Mouse (Mus musculus): ENCODE results near the gene Slc9a2.

The Slc9a2 gene

DNA sequence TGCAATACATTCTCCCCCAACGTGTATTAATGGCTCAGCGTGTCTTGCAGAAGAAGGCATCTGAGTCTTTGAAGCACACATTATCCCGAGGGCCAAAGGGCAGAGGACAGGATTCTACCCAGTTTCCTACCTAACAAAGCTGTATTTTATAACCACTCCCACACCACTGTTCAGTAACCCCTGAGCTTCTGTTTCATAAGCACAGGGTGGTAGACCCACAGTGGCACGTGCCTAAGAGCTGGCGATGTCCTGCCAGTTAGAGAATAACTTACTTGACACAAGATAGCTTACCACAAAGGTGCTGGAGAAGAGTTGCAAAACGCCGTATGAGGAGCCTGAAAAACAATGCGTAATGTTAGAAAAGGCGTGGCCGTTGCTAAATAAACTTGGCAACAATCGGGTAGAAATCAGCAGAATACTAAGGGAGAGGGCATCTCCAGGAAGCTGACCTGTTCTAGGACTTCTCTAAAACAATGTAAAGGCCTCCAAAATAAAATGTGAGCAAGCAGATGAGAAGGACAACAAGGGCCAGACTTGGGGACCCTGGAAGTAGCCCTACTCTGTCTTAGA lies 105.6 kb downstream of the Slc9a2 start:
- CTCF ChIA-PET, result no interaction called here

DNA sequence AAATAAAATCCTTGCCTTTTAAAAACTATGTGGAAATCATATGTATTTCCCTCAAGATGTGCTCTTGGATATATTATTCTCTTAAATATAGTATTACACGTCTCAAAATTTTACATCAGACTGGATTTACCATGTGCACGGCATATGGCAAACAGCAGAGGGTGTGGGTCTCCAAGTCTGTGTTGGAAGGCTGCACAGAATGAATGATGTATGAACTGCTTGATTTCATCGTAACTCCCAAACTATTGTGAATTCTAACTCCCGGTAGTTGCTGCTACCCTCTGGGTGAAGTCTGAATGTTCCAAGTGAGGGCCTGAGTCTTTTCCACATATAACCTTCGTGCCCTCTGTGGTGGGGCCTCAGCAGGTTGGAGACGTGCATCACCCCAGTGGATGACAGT lies 108.6 kb downstream of the Slc9a2 start:
- CTCF ChIA-PET, result interaction anchor here (0.5 kb wide), 1 partner anchor 1687 kb away, joined by 4 read pairs; no protein-coding TSS in a partner anchor

DNA sequence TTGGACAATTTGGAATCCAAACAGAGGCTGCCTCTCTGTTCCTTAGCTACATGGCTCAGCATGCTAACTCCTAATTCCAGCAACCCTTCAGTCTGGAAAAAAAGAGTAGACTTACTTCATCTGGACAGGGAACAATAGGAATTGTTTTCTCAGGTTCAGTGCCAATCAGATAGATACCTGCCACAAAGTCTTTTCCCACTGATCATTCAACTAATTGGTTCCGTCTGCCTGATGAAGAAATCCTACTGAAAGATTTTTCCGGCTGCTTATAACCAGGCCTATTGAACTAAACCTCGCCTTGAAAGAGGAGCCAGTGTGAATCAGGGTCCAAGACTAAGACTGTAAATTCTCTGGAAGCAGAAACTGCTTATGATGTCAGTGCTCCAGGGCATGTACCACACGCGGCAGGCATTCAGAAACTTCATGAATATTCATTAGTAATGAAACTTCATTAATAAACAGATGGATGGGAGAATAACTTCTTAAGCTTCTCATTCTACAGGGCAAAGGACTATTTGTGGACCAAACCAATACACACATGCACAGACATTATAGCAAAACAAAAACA lies 109.4 kb downstream of the Slc9a2 start:
- CTCF ChIA-PET, result interaction anchor here (0.5 kb wide), 1 partner anchor 1688 kb away, joined by 4 read pairs; no protein-coding TSS in a partner anchor

DNA sequence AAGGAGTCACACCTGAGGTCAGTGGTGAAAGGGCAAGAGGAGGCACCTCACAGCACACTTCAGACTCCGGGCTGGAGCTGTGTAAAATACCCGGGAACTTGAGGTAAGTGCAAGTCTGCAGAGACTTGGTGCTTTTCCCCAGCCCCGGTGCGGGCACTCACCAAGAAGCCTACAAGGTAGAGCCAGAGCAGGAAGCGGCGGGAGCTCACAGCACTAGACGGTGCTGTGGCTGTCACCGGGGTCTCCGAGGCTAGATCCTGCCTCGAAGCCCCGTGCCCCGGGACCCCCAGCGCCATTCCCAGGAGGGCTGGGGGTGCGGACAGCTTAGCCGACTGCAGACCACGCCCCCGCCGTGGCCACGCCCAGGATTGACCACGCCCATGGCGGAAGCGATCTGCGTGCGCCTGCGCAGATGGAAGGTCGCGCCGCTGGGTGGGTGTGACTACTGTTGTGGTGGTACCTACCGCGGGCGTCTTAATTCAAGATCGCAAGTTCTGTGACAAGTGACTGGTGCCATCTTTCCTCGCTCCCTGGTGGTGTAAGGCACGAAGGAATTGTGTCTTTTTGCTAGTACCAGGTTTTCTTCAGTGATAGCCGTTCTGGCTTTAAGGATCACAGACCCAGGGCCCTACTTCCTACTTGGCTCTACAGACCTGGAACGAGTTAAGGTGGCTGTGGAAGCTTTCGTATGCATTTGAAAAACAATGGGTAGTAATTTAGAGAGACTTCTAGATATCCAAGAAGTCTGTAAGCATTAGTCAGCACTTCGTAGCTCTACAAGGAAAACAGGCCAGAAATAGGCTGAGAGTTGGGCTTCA lies 110.2 kb downstream of the Slc9a2 start, which contains the start of gene Mfsd9:
Mfsd9 (minus strand) TSS at position 364 of the 818 bp plus-strand sequence.
- CTCF ChIA-PET, result no interaction called here

DNA sequence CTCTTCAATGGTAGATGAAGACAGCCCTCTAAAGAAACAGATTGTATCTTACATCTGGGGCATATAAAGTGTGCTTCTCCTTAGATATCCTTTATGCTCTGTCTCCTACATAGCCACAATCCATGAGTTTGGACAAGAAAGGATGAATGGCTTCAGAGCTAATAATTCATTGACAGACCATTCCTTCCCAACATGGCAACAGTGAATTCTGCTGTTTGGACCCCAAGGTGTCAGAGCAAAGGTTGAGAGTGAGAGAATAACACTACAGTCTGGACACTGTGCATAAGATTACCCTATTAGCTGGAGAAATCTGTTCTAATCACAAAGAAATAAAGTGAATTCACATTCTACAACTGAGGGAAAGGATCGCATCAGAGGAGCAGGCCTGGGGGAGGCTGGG lies 115.1 kb downstream of the Slc9a2 start:
- CTCF ChIA-PET, result no interaction called here

DNA sequence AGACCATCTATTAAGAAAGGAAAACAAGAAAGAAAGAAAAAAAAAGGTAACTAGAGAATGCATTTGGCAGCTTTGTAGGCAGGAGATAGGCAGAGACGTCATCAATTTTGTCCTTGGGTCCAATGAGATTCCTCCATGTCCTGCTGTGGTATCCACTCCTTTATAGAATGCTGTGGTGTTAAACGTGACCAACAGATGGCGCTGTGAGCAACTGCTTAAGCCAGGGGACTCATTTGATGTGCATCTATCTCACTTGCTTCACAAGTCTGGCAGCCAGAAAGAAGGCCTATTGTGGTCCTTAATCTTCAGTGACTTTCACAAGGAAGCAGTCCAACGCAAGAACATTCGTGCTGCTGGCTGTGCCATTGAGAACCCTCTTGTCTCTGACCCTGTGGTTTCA lies 117.0 kb downstream of the Slc9a2 start:
- CTCF ChIA-PET, result no interaction called here

DNA sequence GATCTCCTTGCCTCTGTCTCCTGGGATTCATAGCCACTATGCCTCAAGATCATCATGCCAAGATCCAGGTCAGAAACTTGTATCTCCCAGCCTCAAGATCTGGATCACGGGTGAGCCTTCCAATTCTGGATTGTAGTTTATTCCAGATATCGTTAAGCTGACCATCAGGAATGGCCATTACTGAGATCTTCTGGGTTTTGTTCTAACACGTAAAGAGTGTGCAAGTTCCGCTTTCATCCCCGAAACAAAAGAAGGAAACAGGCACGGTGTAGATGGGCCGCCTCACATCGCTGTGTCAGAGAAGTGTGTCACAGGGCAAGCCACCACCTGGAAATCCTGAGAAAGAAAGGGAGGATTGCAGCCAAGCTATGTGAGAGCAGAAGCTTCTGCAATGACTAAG lies 118.7 kb downstream of the Slc9a2 start:
- CTCF ChIA-PET, result no interaction called here

DNA sequence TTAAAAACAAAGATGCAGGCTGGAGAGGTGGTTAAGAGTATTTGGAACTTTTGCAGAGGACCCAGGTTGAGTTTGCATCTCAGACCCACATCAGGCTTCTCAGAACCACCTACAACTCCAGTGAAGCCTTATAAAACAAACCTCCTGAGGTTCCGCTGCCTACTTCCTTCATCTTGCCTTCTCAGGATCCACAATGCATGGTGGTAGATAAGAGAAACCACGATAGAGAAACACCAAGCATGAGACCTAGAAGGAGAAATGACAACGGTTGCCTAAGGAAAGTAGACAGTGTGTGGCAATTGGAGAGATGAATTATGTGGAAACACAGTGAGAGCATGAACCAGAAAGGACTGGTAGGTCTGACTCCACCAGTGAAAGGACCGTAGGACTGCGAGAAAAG lies 120.5 kb downstream of the Slc9a2 start:
- CTCF ChIA-PET, result no interaction called here

DNA sequence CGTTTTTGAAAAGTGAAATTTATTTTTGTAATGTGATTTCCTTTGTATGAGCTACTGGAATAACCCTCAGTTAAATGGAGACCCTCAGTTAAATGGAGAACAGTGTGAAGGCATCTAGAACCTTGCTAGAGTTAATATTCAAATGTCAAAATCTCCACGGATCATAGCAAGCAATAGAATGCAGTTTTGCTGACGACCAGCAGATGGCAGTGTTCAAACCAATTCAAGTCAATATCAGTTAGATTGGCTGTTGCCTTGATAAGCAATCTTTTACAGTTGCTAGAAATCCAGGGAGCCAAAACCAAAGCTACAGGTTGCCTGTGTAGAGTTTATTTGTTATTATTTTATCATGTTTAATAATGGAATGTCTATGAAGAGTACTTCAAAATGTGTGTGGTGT lies 122.4 kb downstream of the Slc9a2 start:
- CTCF ChIA-PET, result interaction anchor here (0.6 kb wide), 1 partner anchor 64 kb away, joined by 14 read pairs; no protein-coding TSS in a partner anchor

DNA sequence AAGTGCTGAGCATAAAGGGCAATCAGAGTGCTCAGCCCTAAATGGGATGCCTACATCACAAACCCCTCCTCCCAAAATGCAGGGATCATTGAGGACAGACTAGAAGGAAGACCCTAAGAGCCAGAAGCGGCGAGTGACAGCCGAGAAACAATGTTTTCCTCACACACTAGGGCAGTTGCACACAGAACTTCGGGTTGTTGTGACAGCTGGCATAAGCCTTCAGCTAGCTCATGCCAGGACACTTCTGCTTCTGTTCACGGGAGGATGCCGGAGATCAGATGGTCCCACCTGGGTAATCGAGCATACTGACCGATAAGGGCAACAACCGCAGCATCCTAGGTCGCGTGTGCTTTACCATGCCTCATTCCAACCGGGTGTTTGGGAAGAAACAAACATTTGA lies 123.7 kb downstream of the Slc9a2 start:
- CTCF ChIA-PET, result no interaction called here

DNA sequence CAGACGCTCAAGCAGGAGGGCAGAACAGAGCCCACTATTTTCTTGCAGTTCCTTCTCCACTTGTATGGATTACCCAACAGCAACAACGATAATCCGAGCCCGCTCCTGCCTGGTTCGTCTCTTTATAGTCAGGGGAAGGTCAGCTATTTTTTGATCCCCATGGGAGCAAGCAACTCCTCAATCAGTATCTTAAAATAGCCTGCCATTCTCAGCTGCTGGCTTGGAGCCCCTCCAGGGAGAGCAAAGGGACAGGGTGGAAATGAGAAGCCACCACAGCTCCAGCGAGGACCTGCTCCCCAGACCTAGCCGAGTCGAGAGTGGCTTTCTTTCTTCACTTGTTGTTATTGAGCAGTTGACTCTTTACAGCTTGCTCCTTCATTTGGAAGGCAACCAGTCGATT lies 125.0 kb downstream of the Slc9a2 start, which contains the start of gene Tmem182:
Tmem182 (plus strand) TSS at position 251 of the 400 bp plus-strand sequence.
- CTCF ChIA-PET, result no interaction called here

DNA sequence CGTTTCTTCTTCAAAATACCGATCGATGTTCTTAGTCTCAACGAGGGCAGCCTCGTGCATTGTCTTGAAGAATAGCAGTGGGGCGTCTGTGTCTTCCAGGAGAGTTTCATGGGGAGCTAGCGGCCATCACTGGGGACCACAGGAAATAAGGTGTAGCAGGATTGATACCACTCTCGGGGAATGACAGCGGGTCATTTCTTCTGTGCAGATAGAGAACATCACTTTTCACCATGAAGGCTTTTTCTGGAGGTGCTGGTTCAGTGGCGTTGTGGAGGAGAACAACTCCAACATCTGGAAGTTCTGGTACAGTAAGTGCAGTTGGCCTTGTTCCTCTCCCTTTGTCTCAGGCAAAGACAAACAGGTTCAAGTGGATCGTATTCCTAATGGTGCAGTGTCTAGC lies 125.5 kb downstream of the Slc9a2 start:
- CTCF ChIA-PET, result no interaction called here

DNA sequence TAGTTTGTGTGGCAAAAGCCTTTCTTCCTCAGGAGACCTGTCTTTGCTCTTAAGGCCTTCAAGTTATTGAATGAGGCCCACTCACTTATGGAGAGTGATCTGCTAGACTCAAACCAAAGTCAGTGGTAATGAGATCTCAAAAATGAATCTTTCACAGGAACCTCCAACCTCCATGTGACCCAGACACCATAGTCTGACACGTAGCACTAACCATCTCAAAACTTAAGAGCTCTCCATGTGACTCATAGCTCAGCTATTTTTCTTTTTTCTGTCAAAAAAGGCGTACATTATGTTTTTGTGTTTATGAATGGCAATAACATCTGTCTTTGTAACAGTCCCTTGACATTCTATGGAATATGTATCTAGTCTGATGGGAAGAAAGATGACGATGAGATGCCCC lies 128.3 kb downstream of the Slc9a2 start:
- CTCF ChIA-PET, result no interaction called here

DNA sequence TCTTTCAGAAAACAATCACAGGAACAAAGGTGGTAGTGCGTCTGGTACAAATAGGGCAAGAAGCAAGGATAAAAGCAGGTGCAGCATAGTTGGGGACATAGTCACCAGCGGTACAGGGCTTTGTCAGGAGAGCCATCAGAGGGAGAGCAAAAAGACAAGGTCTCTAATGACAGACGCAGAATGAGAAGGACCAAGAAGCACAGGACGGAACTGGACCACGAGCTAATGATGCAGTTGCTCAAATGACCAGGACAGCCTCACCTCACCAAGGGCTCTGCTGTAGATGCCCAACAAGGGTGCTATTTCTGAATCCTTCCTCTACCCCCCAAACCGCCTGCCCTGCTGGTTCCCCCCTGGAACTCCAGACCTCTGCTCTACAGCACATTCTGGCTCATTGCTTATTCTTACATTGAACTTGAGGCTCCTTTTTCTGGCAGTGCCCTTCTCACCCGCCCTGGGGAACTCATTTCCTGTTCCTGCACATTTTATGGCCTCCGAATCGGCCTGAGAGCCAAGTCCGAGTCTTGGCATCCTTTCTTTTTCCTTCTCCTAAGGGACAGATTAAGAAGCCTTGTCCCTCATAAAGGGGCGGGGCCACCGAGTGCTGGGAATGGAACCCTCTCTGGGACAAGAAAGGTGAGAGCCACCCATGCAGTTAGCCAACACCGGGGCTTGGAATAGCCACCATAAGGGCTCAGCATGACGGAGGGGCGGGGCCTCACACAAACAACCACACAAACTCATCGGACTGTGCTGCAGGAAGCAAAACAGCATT lies 134.9 kb downstream of the Slc9a2 start:
- CTCF ChIA-PET, result no interaction called here
